Mouse (Mus musculus): ENCODE results near the gene Serpinf2. TPM values are rescaled to one million over a fixed set of nuclear protein-coding genes. Genes with fewer than 3 reads are reported as not detected.
A peak's percentile ranks its signal among the peaks of the same experiment; 100 is the strongest.
"Not testable (repeated sequence)": the region's sequence is repeated elsewhere in the genome, so short reads cannot be mapped to it uniquely, and the experiment has no call there.

The Serpinf2 gene
- polyA plus RNA-seq, 1 experiment from 2014 or later, result not detected

DNA sequence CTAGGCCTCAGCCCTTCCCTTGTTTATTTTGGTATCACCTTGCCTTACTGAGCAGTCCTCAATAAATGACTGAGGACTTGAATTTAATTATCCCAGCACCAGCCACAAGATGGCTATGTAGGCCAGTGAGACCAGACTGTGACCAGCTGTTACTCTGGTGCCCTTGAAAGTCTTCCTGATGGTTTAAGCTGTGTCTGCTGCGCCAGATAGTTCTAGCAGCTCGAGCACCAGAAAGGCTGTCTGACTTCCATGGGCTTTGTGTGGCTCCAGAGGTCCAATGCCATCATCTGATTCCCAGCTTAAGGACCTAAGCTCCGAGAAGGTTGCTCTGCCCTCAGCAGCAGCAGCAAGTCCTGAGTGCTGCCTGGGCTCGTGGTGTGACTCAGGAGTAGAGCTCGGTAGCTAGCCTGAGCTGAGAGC is 37.1 kb downstream of the Serpinf2 start:
- Histone ChIP-seq H3K27ac (ENCODE audit: low read depth, low read length) (no peak overlapping the region), H3K27me3 (ENCODE audit: control insufficient read depth, insufficient read depth, low read length) (no peaks in the 10 kb centered on the region), H3K4me1 (replicated peaks; ENCODE audit: control insufficient read depth, insufficient read depth, low read length) (no peaks in the 10 kb centered on the region), H3K9me3 (ENCODE audit: control insufficient read depth, low read length) (no peaks in the 10 kb centered on the region), H3K36me3 (ENCODE audit: control insufficient read depth, insufficient read depth, low read length) (no peaks in the 10 kb centered on the region), H3K4me2 (replicated peaks; ENCODE audit: low read depth, low read length) (no peak overlapping the region), H3K4me3 (ENCODE audit: low read depth, low read length) (no peak overlapping the region), H3K9ac (ENCODE audit: low read depth, low read length) (0 out of 2 replicates have a peak overlapping the region, but pooled peaks have one; percentile 16)
- peak; percentile 64 for DNase-seq (ENCODE audit: low spot score)
- WGBS, result 70% methylated on average over 5 of the region's 5 CpGs
- ATAC-seq (ENCODE audit: low FRiP score), result 0 out of 2 replicates have a peak, but pooled peaks have one; percentile 54

DNA sequence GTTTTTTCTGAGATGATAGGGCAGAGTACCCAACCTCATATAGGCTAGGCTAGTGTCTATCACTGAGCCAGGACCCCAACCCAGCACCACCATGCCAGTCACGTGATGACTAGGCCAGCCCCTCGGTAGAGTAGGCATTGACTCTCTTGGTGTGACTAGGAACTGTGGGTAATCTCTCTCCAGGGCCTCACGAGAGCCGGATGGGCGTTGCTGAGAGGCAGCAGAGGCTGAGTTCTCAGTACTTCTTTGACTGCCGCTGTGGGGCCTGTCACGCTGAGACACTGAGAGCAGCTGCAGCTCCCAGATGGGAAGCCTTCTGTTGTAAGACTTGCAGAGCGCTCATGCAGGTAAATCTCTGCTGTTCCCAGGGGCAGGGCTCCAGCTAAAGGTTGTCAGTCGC is 39.3 kb downstream of the Serpinf2 start:
- no peaks in the 10 kb centered on the region for H3K4me1 ChIP-seq (replicated peaks; ENCODE audit: control insufficient read depth, insufficient read depth, low read length)
- H3K9ac ChIP-seq (ENCODE audit: low read depth, low read length), result no peak overlapping the region
- no peaks in the 10 kb centered on the region for H3K27me3 ChIP-seq (ENCODE audit: control insufficient read depth, insufficient read depth, low read length)
- no peak for DNase-seq (ENCODE audit: low spot score)
- H3K4me3 ChIP-seq (ENCODE audit: low read depth, low read length), result no peak overlapping the region
- no peak overlapping the region for H3K27ac ChIP-seq (ENCODE audit: low read depth, low read length)
- H3K9me3 ChIP-seq (ENCODE audit: control insufficient read depth, low read length), result no peaks in the 10 kb centered on the region
- no peak overlapping the region for H3K4me2 ChIP-seq (replicated peaks; ENCODE audit: low read depth, low read length)
- no peak for ATAC-seq (ENCODE audit: low FRiP score)
- H3K36me3 ChIP-seq (ENCODE audit: control insufficient read depth, insufficient read depth, low read length), result no peaks in the 10 kb centered on the region
- WGBS, result 73% methylated on average over 9 of the region's 9 CpGs

GRCm38 (mm10) chr11:75399411-75399841 is 40.0 kb downstream of the Serpinf2 start:
- H3K27me3 ChIP-seq (ENCODE audit: control insufficient read depth, insufficient read depth, low read length), result no peaks in the 10 kb centered on the region
- no peak overlapping the region for H3K9ac ChIP-seq (ENCODE audit: low read depth, low read length)
- DNase-seq (ENCODE audit: low spot score) (no peak), ATAC-seq (ENCODE audit: low FRiP score) (no peak)
- H3K27ac ChIP-seq (ENCODE audit: low read depth, low read length), result no peak overlapping the region
- H3K36me3 ChIP-seq (ENCODE audit: control insufficient read depth, insufficient read depth, low read length), result no peaks in the 10 kb centered on the region
- 91% methylated on average over 11 of the region's 11 CpGs for WGBS
- H3K4me3 ChIP-seq (ENCODE audit: low read depth, low read length), result no peak overlapping the region
- H3K4me2 ChIP-seq (replicated peaks; ENCODE audit: low read depth, low read length), result no peak overlapping the region
- no peaks in the 10 kb centered on the region for H3K4me1 ChIP-seq (replicated peaks; ENCODE audit: control insufficient read depth, insufficient read depth, low read length)
- H3K9me3 ChIP-seq (ENCODE audit: control insufficient read depth, low read length), result no peaks in the 10 kb centered on the region

GRCm38 (mm10) chr11:75397452-75397851 is 41.9 kb downstream of the Serpinf2 start:
- H3K4me3 ChIP-seq (ENCODE audit: low read depth, low read length), result no peak overlapping the region
- no peaks in the 10 kb centered on the region for H3K9me3 ChIP-seq (ENCODE audit: control insufficient read depth, low read length)
- no peak overlapping the region for H3K4me2 ChIP-seq (replicated peaks; ENCODE audit: low read depth, low read length)
- H3K4me1 ChIP-seq (replicated peaks; ENCODE audit: control insufficient read depth, insufficient read depth, low read length), result no peaks in the 10 kb centered on the region
- no peak overlapping the region for H3K27ac ChIP-seq (ENCODE audit: low read depth, low read length)
- no peaks in the 10 kb centered on the region for H3K27me3 ChIP-seq (ENCODE audit: control insufficient read depth, insufficient read depth, low read length)
- ATAC-seq (ENCODE audit: low FRiP score), result no peak
- H3K36me3 ChIP-seq (ENCODE audit: control insufficient read depth, insufficient read depth, low read length), result no peaks in the 10 kb centered on the region
- no peak for DNase-seq (ENCODE audit: low spot score)
- 86% methylated on average over 7 of the region's 7 CpGs for WGBS
- no peak overlapping the region for H3K9ac ChIP-seq (ENCODE audit: low read depth, low read length)

DNA sequence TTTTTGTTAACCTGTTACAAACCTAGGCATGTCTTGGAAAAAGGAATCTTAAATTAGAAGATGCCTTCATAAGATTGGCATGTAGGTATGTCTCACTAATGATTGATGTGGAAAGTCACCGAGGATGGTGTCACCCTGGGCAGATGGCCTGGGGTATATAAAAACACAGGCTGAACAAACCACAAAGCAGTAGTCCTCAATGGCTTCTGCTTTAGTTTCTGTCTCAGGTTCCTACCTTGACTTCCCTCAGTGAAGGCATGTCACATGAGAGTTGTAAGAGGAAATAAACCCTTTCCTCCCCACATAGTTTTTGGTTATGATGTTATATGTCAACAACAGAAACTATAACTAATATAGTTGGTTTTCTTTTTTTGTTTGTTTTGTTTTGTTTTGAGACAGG is 43.8 kb downstream of the Serpinf2 start:
- WGBS, result 88% methylated on average over 1 of the region's 1 CpGs
- H3K27ac ChIP-seq (ENCODE audit: low read depth, low read length), result no peak overlapping the region
- no peak overlapping the region for H3K4me2 ChIP-seq (replicated peaks; ENCODE audit: low read depth, low read length)
- H3K27me3 ChIP-seq (ENCODE audit: control insufficient read depth, insufficient read depth, low read length), result no peaks in the 10 kb centered on the region
- H3K9ac ChIP-seq (ENCODE audit: low read depth, low read length), result no peak overlapping the region
- DNase-seq (ENCODE audit: low spot score) (no peak), ATAC-seq (ENCODE audit: low FRiP score) (no peak)
- no peaks in the 10 kb centered on the region for H3K4me1 ChIP-seq (replicated peaks; ENCODE audit: control insufficient read depth, insufficient read depth, low read length)
- no peak overlapping the region for H3K4me3 ChIP-seq (ENCODE audit: low read depth, low read length)
- H3K36me3 ChIP-seq (ENCODE audit: control insufficient read depth, insufficient read depth, low read length), result no peaks in the 10 kb centered on the region
- H3K9me3 ChIP-seq (ENCODE audit: control insufficient read depth, low read length), result no peaks in the 10 kb centered on the region

DNA sequence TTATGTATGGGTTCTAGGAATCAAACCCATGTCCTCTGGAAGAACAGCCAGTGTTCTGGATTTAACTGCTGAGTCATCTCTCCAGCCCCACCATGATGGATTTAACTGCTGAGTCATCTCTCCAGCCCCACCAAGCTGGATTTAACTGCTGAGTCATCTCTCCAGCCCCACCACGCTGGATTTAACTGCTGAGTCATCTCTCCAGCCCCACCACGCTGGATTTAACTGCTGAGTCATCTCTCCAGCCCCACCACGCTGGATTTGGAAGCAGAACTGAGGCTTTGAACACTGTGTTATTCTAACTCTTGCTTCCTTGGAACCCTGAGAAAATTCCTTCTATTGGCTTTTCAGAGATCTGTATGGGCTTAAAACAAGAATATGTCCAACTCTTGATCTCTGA is 55.9 kb downstream of the Serpinf2 start:
- DNase-seq (ENCODE audit: low spot score); H3K27me3 ChIP-seq (ENCODE audit: control insufficient read depth, insufficient read depth, low read length); H3K4me2 ChIP-seq (replicated peaks; ENCODE audit: low read depth, low read length); H3K9ac ChIP-seq (ENCODE audit: low read depth, low read length); H3K27ac ChIP-seq (ENCODE audit: low read depth, low read length); H3K36me3 ChIP-seq (ENCODE audit: control insufficient read depth, insufficient read depth, low read length); H3K9me3 ChIP-seq (ENCODE audit: control insufficient read depth, low read length); ATAC-seq (ENCODE audit: low FRiP score); H3K4me3 ChIP-seq (ENCODE audit: low read depth, low read length); H3K4me1 ChIP-seq (replicated peaks; ENCODE audit: control insufficient read depth, insufficient read depth, low read length): not testable (repeated sequence)
- WGBS, result 59% methylated on average over 3 of the region's 3 CpGs

MicroRNAs encoded within 50 kb of the gene (microRNA counts, 519-probe panel; counts per million panel counts)
- microRNA mmu-miR-22, result 5,389 counts per million, percentile 78 among the panel's probes with 10 or more counts

Other genes starting within 250 kb of the Serpinf2 start
- 14.1 and 18.8 TPM in 2 replicates for gene Dph1, start 248.3 kb downstream of the Serpinf2 start, polyA plus RNA-seq (2014; fragmentation: Nextera tagmentation; extraction: Ambion mirVana)
- gene Rtn4rl1, start 245.8 kb downstream of the Serpinf2 start, polyA plus RNA-seq (2014; fragmentation: Nextera tagmentation; extraction: Ambion mirVana), result 2.4 and 2.8 TPM in 2 replicates
- 100 and 105 TPM in 2 replicates for gene Rpa1, start 91.3 kb downstream of the Serpinf2 start, polyA plus RNA-seq (2014; fragmentation: Nextera tagmentation; extraction: Ambion mirVana)
- gene Smyd4, start 91.2 kb downstream of the Serpinf2 start, polyA plus RNA-seq (2014; fragmentation: Nextera tagmentation; extraction: Ambion mirVana), result 11.7 and 13.9 TPM in 2 replicates
- 90.5 and 91.3 TPM in 2 replicates for gene Serpinf1, start 16.9 kb downstream of the Serpinf2 start, polyA plus RNA-seq (2014; fragmentation: Nextera tagmentation; extraction: Ambion mirVana)
- 3.1 and 4.1 TPM in 2 replicates for gene Wdr81, start 15.1 kb upstream of the Serpinf2 start, polyA plus RNA-seq (2014; fragmentation: Nextera tagmentation; extraction: Ambion mirVana)
- 9.1 and 9.9 TPM in 2 replicates for gene Tlcd2, start 22.1 kb upstream of the Serpinf2 start, polyA plus RNA-seq (2014; fragmentation: Nextera tagmentation; extraction: Ambion mirVana)
- gene Prpf8, start 47.2 kb upstream of the Serpinf2 start, polyA plus RNA-seq (2014; fragmentation: Nextera tagmentation; extraction: Ambion mirVana), result 86.6 and 89.6 TPM in 2 replicates
- gene Rilp, start 70.5 kb upstream of the Serpinf2 start, polyA plus RNA-seq (2014; fragmentation: Nextera tagmentation; extraction: Ambion mirVana), result 0.63 and 0.66 TPM in 2 replicates
- gene Scarf1, start 73.9 kb upstream of the Serpinf2 start, polyA plus RNA-seq (2014; fragmentation: Nextera tagmentation; extraction: Ambion mirVana), result 3.4 and 4.0 TPM in 2 replicates
- gene Slc43a2, start 92.1 kb upstream of the Serpinf2 start, polyA plus RNA-seq (2014; fragmentation: Nextera tagmentation; extraction: Ambion mirVana), result 5.5 and 5.9 TPM in 2 replicates
- 96.2 and 99.5 TPM in 2 replicates for gene Pitpna, start 148.5 kb upstream of the Serpinf2 start, polyA plus RNA-seq (2014; fragmentation: Nextera tagmentation; extraction: Ambion mirVana)
- gene Inpp5k, start 191.4 kb upstream of the Serpinf2 start, polyA plus RNA-seq (2014; fragmentation: Nextera tagmentation; extraction: Ambion mirVana), result 26.5 and 28.8 TPM in 2 replicates
- 9.9 and 10.4 TPM in 2 replicates for gene Myo1c, start 210.9 kb upstream of the Serpinf2 start, polyA plus RNA-seq (2014; fragmentation: Nextera tagmentation; extraction: Ambion mirVana)
- gene Crk, start 239.7 kb upstream of the Serpinf2 start, polyA plus RNA-seq (2014; fragmentation: Nextera tagmentation; extraction: Ambion mirVana), result 113 and 127 TPM in 2 replicates

Data from hindbrain, embryonic 11.5 days (tissue).